Mouse (Mus musculus) C2C12 (cell line): ENCODE measurements at regions not wholly inside any gene's neighbourhood (a gene's known extent, or its start where the extent isn't known, plus 50 kb on each side); places are given as distances from the start of the nearest gene placed in this dataset.

Experiments
- CEBPB ChIP-seq: IDR thresholded peaks from one replicate; pipeline ENCODE4 v1.6.1; 2011; ENCODE audit warnings: low read depth, mild to moderate bottlenecking, control low read depth, moderate library complexity
- CTCF ChIP-seq: IDR thresholded peaks from one replicate; pipeline ENCODE4 v1.5.1; 2011; ENCODE audit not compliant: control insufficient read depth, insufficient read depth, insufficient read length
- MAX ChIP-seq: IDR thresholded peaks from one replicate; pipeline ENCODE4 v1.6.1; 2011; ENCODE audit warnings: mild to moderate bottlenecking, control low read depth
- MYOD1 ChIP-seq: IDR thresholded peaks from one replicate; pipeline ENCODE4 v1.6.1; 2011; ENCODE audit warnings: low read depth; ENCODE audit not compliant: control insufficient read depth, insufficient read length
- MYOG ChIP-seq: IDR thresholded peaks from one replicate; pipeline ENCODE4 v1.6.1; 2011; ENCODE audit not compliant: control insufficient read depth, insufficient read length; ENCODE audit errors: extremely low read depth
- USF1 ChIP-seq: IDR thresholded peaks from one replicate; pipeline ENCODE4 v1.6.1; 2011; ENCODE audit warnings: low read depth, mild to moderate bottlenecking, control low read depth, moderate library complexity

DNA sequence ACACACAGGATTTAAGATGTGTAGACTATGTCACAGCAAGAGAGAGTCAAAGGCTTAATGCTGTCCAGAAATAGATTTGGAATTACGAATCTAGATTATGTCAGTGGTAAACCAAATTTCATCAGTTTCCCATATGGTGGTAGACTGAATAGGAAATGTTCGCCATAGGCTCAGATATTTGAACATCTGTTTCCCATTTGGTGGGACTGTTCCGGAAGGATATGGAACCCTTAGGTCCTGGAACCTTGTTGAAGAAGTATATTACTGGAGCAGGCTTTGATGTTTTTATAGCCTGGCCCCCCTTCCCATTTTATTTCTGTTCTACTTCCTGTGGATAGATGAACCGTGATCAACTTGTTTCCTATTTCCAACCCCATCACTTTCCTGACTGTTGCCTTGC, 792.0 kb upstream of the Impad1 start:
- TF ChIP-seq CTCF = no peak
- no peak for TF ChIP-seq MAX
- no peak for TF ChIP-seq MYOD1
- no peak for TF ChIP-seq USF1
- TF ChIP-seq CEBPB = no peak
- no peak for TF ChIP-seq MYOG
